Mouse (Mus musculus): ENCODE results near the gene Dnajc28.

DNA sequence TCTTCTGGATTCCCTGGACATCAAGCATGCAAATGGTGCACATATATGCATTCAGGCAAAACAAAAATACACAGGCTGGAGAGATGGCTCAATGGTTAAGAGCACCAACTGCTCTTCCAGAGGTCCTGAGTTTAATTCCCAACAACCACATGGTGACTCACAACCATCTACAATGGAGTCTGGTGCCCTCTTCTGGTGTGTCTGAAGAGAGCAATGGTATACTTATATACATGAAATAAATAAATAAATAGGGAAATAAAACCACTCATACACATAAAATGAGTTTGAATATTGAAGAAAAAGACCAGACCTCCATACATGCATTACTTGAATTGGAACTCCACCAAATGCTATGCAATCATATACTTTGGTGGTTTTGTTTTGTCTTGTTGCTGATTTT lies 19.6 kb downstream of the Dnajc28 start:
- TF ChIP-seq CTCF (IDR thresholded peaks at IDR 0.05; ENCODE audit: low read depth, low read length) (no peak), POLR2A (IDR thresholded peaks at IDR 0.05; ENCODE audit: extremely low read depth, insufficient read depth, low read length) (no peak)

Data from liver, adult 2 months (tissue).